Mouse (Mus musculus) cerebellum, adult 2 months (tissue): Measurements from ENCODE around the gene Usp19.

Experiments used
- CTCF ChIP-seq: fragments of 200-500 bp; IDR thresholded peaks from 2 replicates; pipeline ENCODE4 v1.5.1; 2011; ENCODE audit warnings: low read depth, mild to moderate bottlenecking, control low read depth, low read length, moderate library complexity, borderline replicate concordance; ENCODE audit not compliant: insufficient read depth
- POLR2A ChIP-seq: fragments of 200-500 bp; IDR thresholded peaks from 2 replicates; pipeline ENCODE4 v1.6.1; 2011; ENCODE audit warnings: low read length, control low read depth, borderline replicate concordance; ENCODE audit not compliant: insufficient read depth

DNA sequence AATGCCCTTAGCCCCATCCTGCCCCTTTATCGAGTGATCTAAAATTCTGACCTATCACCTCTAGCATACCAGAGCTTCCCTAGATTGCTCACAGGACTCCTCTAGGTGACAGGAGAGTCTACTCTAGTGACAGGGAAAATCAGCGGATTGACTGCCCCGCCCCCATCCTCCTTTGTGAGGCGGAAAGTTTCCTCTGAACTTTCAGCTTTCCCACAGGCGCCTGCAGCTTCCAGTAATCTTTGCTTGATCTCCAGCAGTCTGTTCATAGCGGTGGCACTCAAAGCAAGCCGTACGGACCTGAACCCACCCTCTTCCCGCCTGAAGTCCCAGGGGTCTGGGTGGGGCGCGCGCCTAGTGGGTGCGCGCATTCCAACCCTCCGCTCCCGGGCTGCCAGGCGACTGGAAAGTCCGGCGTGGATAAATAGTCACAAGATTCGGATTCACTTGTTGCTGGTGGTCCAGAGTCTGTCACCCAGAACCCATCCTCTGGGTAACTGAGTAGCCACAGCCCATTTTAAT lies 11.7 kb upstream of the Usp19 start:
- TF ChIP-seq CTCF (no peak), POLR2A (no peak)
